Mouse (Mus musculus) heart, adult 2 months (tissue): ENCODE results near the gene Kcnab3.

ENCODE experiments used
- EP300 ChIP-seq: fragments of 200-500 bp; IDR thresholded peaks from 2 replicates; pipeline ENCODE4 v1.6.1; 2011; ENCODE audit warnings: low read depth, low read length, control low read depth; ENCODE audit not compliant: insufficient read depth
- POLR2A ChIP-seq: fragments of 200-500 bp; IDR thresholded peaks from 2 replicates; pipeline ENCODE4 v1.6.1; 2011; ENCODE audit warnings: mild to moderate bottlenecking, low read depth, low read length, control low read depth; ENCODE audit not compliant: insufficient read depth

GRCm38 (mm10) chr11:69364376-69364775 is 38.3 kb downstream of the Kcnab3 start:
- TF ChIP-seq POLR2A: no peak
- TF ChIP-seq EP300: no peak
